Mouse (Mus musculus) small intestine, adult 2 months (tissue): ENCODE results near the gene Btnl4.

ENCODE experiments used
- CTCF ChIP-seq: fragments of 200-500 bp; IDR thresholded peaks from 2 replicates; pipeline ENCODE4 v1.5.1; 2012; ENCODE audit warnings: low read depth, mild to moderate bottlenecking, control low read depth, inconsistent platforms, low read length, moderate library complexity, mixed read lengths; ENCODE audit not compliant: insufficient replicate concordance, insufficient read length; ENCODE audit errors: extremely low read depth
- POLR2A ChIP-seq: fragments of 200-500 bp; IDR thresholded peaks from 2 replicates; pipeline ENCODE4 v1.6.1; 2012; ENCODE audit warnings: low read depth, mild to moderate bottlenecking, control low read depth, inconsistent platforms, low read length, moderate library complexity

DNA sequence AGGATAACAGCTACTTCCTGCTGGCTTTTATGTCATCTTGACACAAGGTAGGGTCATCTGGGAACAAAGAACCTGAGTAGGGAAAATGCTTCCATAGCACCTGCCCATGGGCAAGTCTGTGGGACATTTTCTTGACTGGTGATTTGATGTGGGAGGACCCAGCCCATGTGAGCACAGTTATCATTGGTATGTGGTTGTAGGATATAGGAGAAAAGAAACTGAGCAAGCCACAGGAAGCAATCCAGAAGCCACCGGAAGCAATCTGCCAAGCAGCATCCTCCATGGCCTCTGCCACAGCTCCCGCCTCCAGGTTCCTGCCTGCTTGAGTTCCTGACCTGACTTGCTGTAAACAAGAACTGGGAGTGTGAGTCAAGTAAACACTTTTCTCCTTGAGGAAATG, 6.6 kb downstream of the Btnl4 start:
- TF ChIP-seq CTCF (no peak), POLR2A (no peak)
